31 mouse cellular contexts compared by ENCODE assay signal in the genomic region with DNA sequence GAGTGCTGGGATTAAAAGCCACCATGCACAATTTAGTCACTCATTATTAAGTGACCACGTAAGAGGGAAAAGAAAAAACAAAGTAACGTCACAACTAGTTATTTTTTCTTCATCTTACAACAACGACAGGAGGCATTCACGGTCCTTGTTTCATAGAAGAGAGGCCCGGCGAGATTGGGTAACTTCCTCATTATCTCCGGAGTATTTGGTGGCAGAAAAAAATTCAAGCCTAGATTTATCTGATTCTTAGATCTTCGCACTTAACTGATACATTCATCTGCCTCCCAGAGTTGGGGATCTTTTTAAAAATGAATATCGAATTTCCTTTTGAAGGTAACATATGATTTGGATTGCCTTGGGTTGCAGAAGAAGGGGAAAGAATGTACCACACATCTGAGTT. TPM values are rescaled to one million over a fixed set of nuclear protein-coding genes. Genes with fewer than 3 reads are reported as not detected.
DNase-seq lines count a peak whose midpoint lies in the region; ATAC-seq and TF ChIP-seq lines count a peak whose summit lies in the region.
"Had no signal": no experiment of that assay in that cellular context is flagged by ENCODE, and none has a peak within 500 bp of the region (broad histone marks: within the 10 kb centered on the region; RNA-seq: fewer than 3 reads in every experiment).

No protein-coding gene starts in this region.

- 17% methylated on average over 9 of the region's 9 CpGs for WGBS in macrophage (ENCODE audit: missing documents)
- WGBS in embryonic facial prominence, embryonic 10.5 days = 89% methylated on average over 9 of the region's 9 CpGs

- H3K79me2 ChIP-seq in MEL (ENCODE audit: control insufficient read depth, insufficient read depth, low read length, poor library complexity) = no peaks in the 10 kb centered on the region
- H3K79me2 ChIP-seq in macrophage (ENCODE audit: inconsistent target) = no peaks in the 10 kb centered on the region

- H3K4me3 ChIP-seq in MEL (ENCODE audit: control insufficient read depth in 1 of 2, insufficient read depth in 1 of 2, low read depth in 2 of 2, low read length in 2 of 2) (no peak overlapping the region), macrophage (ENCODE audit: inconsistent target) (no peak overlapping the region)
- no peak overlapping the region for H3K4me3 ChIP-seq in bone marrow macrophage, adult 2 months (ENCODE audit: insufficient read depth, low read length)
- no peak overlapping the region for H3K4me3 ChIP-seq in embryonic facial prominence, embryonic 10.5 days
- H3K4me3 ChIP-seq: embryonic facial prominence, embryonic 13.5 days; embryonic facial prominence, embryonic 15.5 days; erythroblast, embryonic 14.5 days; forebrain, embryonic 13.5 days; forebrain, embryonic 15.5 days had no signal

- no peak for TF ChIP-seq EP300 in MEL (IDR thresholded peaks at IDR 0.05; ENCODE audit: low read depth in 1 of 2, low read length in 2 of 2)

- no peak for TF ChIP-seq POLR2A in MEL (IDR thresholded peaks at IDR 0.05; ENCODE audit: control insufficient read depth in 1 of 2, insufficient read depth in 1 of 2, low read depth in 1 of 2, low read length in 2 of 2, poor library complexity in 1 of 2)
- TF ChIP-seq POLR2A in bone marrow macrophage, adult 2 months (IDR thresholded peaks at IDR 0.05; ENCODE audit: borderline replicate concordance, low read depth, low read length) = no peak

- DNase-seq in MEL (ENCODE audit: low read depth, low spot score) = peak; percentile 46
- DNase-seq in left cerebral cortex, adult 8-10 months (ENCODE audit: low spot score in 2 of 2) = no peak
- no peak for DNase-seq in gastrocnemius, postnatal 4 days (ENCODE audit: low spot score in 2 of 2)
- no peak for DNase-seq in cerebellum, adult 11 months
- DNase-seq in embryonic facial prominence, embryonic 10.5 days (ENCODE audit: low spot score) = no peak
- DNase-seq: adrenal gland, adult 2 months; adrenal gland, postnatal 10 days; adrenal gland, postnatal 25 days; B cell, adult 2 months; cerebellum, adult 11-12 months; cerebellum, adult 2 months; cerebellum, adult 9-10 months; cerebellum, postnatal 10 days; cerebellum, postnatal 25 days; forebrain, postnatal 0 days had no signal

- H3K9me3 ChIP-seq in MEL (replicated peaks; ENCODE audit: insufficient read depth, low read length) = no peaks in the 10 kb centered on the region
- peaks cover 14% of the 10 kb centered on the region for H3K9me3 ChIP-seq in embryonic facial prominence, embryonic 10.5 days
- H3K9me3 ChIP-seq: forebrain, embryonic 15.5 days had no signal

- no peak overlapping the region for H3K27ac ChIP-seq in MEL (ENCODE audit: control insufficient read depth, low read depth, low read length)
- H3K27ac ChIP-seq in bone marrow macrophage, adult 2 months (ENCODE audit: insufficient read depth, low read depth, low read length) = peak overlapping the region; percentile 48
- H3K27ac ChIP-seq in macrophage = peak overlapping the region; percentile 35
- no peak overlapping the region for H3K27ac ChIP-seq in embryonic facial prominence, embryonic 10.5 days (replicated peaks)
- H3K27ac ChIP-seq: embryonic facial prominence, embryonic 13.5 days; embryonic facial prominence, embryonic 15.5 days; forebrain, embryonic 13.5 days; forebrain, embryonic 15.5 days had no signal

- H3K36me3 ChIP-seq in MEL (ENCODE audit: control insufficient read depth in 1 of 2, insufficient read depth in 2 of 2, low read length in 2 of 2) (peaks cover 0 to 16% of the 10 kb centered on the region in 2 experiments; a peak in 2 of 4 replicates), macrophage (ENCODE audit: inconsistent target) (no peaks in the 10 kb centered on the region)
- 0 out of 2 replicates have a peak, but pooled peaks cover 4% of the 10 kb centered on the region for H3K36me3 ChIP-seq in embryonic facial prominence, embryonic 10.5 days (replicated peaks)
- H3K36me3 ChIP-seq: embryonic facial prominence, embryonic 13.5 days; embryonic facial prominence, embryonic 15.5 days; forebrain, embryonic 15.5 days; G1E had no signal

- TF ChIP-seq CTCF in MEL (IDR thresholded peaks at IDR 0.05 in 2 of 3, conservative IDR thresholded peaks at IDR 0.05 in 1 of 3; ENCODE audit: control insufficient read depth in 1 of 3, insufficient read depth in 1 of 3, low read depth in 2 of 3, low read length in 3 of 3, poor library complexity in 1 of 3, severe bottlenecking in 1 of 3) = no peak
- TF ChIP-seq CTCF in bone marrow macrophage, adult 2 months (IDR thresholded peaks at IDR 0.05; ENCODE audit: low read depth, low read length) = no peak

- TF ChIP-seq RAD21 in MEL (IDR thresholded peaks at IDR 0.05; ENCODE audit: low read depth, low read length) = no peak

- peak; percentile 32 for ATAC-seq in monocyte, adult 5-6 weeks (replicated peaks; ENCODE audit: insufficient number of reproducible peaks, low FRiP score, low TSS enrichment, poor library complexity, severe bottlenecking)
- ATAC-seq: CD4-positive, CD25-positive, alpha-beta regulatory T cell, adult 4 months; forebrain, embryonic 13.5 days; forebrain, embryonic 15.5 days; forebrain, postnatal 0 days had no signal

- no peaks in the 10 kb centered on the region for H3K27me3 ChIP-seq in MEL (ENCODE audit: control insufficient read depth in 1 of 2, insufficient read depth in 2 of 2, low read length in 2 of 2)
- no peaks in the 10 kb centered on the region for H3K27me3 ChIP-seq in embryonic facial prominence, embryonic 10.5 days (replicated peaks; ENCODE audit: low read depth, poor library complexity, severe bottlenecking)
- H3K27me3 ChIP-seq: CH12.LX; embryonic facial prominence, embryonic 13.5 days; embryonic facial prominence, embryonic 15.5 days; forebrain, embryonic 13.5 days; forebrain, embryonic 15.5 days had no signal

- H3K4me1 ChIP-seq in MEL (ENCODE audit: control insufficient read depth in 1 of 2, insufficient read depth in 2 of 2, low read length in 2 of 2) = peaks cover 8 to 31% of the 10 kb centered on the region in 2 experiments
- H3K4me1 ChIP-seq in bone marrow macrophage, adult 2 months (ENCODE audit: control insufficient read depth, insufficient read depth, low read length) = peaks cover 36% of the 10 kb centered on the region
- peaks cover 33% of the 10 kb centered on the region for H3K4me1 ChIP-seq in embryonic facial prominence, embryonic 10.5 days

- H3K9ac ChIP-seq in MEL (ENCODE audit: control insufficient read depth, low read depth, low read length, poor library complexity, severe bottlenecking) = no peak overlapping the region
- H3K9ac ChIP-seq: embryonic facial prominence, embryonic 13.5 days; embryonic facial prominence, embryonic 15.5 days; forebrain, embryonic 13.5 days; forebrain, embryonic 15.5 days; forebrain, postnatal 0 days had no signal

TF ChIP-seq in MEL, 35 proteins besides CTCF, POLR2A, EP300 and RAD21:
- TF ChIP-seq MYB (IDR thresholded peaks at IDR 0.05; ENCODE audit: low read depth, low read length) (no peak), GATA1 (IDR thresholded peaks at IDR 0.05; ENCODE audit: low read depth, low read length) (peak; percentile 58), ZNF384 (IDR thresholded peaks at IDR 0.05; ENCODE audit: low read depth, low read length) (peak; percentile 52), POLR2AphosphoS5 (IDR thresholded peaks at IDR 0.05; ENCODE audit: borderline replicate concordance, low read depth, low read length) (no peak)

RNA-seq across cellular contexts. Expression of a gene that starts 21.0 kb away (rescaled TPM):
- total RNA-seq in MEL (2012; rRNA removed) = not detected in 2 replicates
- polyA plus RNA-seq in MEL (2012; ENCODE audit: insufficient read depth in 1 of 2, insufficient read length in 2 of 2, low read depth in 1 of 2, low replicate concordance in 2 of 2, missing spikeins in 1 of 2) (not detected), macrophage (2018) (not detected in 3 replicates)
- polyA plus RNA-seq in bone marrow macrophage, adult 2 months (2012; ENCODE audit: insufficient read depth, insufficient read length, missing spikeins) = not detected in 2 replicates
- total RNA-seq in macrophage (2018; cell fraction: chromatin; rRNA removed) = not detected
- not detected for total RNA-seq in macrophage (2018; cell fraction: cytosol; rRNA removed)
- not detected for total RNA-seq in macrophage (2018; cell fraction: nucleus; rRNA removed)
- not detected in 3 replicates for total RNA-seq in monocyte, adult 5-6 weeks (2017)
- not detected for total RNA-seq in left cerebral cortex, adult 8-10 months (2022)
- total RNA-seq in gastrocnemius, postnatal 4 days (2021) = not detected
- polyA plus RNA-seq in embryonic facial prominence, embryonic 10.5 days (2016; fragmentation: Nextera tagmentation; extraction: Ambion mirVana) = not detected in 2 replicates
- total RNA-seq: adrenal gland, adult 2 months; adrenal gland, postnatal 10 days; adrenal gland, postnatal 25 days; adrenal gland, postnatal 4 days; CH12.LX; forebrain, postnatal 0 days; G1E had no signal
- polyA plus RNA-seq: adrenal gland, adult 2 months; brain, embryonic 14.5 days; CD4-positive, CD25-positive, alpha-beta regulatory T cell, adult 4 months; cerebellum, adult 2 months; cortical plate, adult 2 months; embryonic facial prominence, embryonic 11.5 days; embryonic facial prominence, embryonic 13.5 days; embryonic facial prominence, embryonic 15.5 days; erythroblast, embryonic 14.5 days; forebrain, embryonic 11.5 days; forebrain, embryonic 13.5 days; forebrain, embryonic 15.5 days; forebrain, postnatal 0 days; G1E had no signal

RNA-seq across cellular contexts. Expression of a gene that starts 27.2 kb away (rescaled TPM):
- total RNA-seq in MEL (2012; rRNA removed) = 34.9 and 36.1 TPM in 2 replicates
- polyA plus RNA-seq in MEL (2012; ENCODE audit: insufficient read depth in 1 of 2, insufficient read length in 2 of 2, low read depth in 1 of 2, low replicate concordance in 2 of 2, missing spikeins in 1 of 2) (100 to 1,000 TPM in 1 of 2 experiments, 10 to 100 TPM in 1; 27.8 to 299 TPM), macrophage (2018) (49.5 to 59.1 TPM (median 51.3 TPM) in 3 replicates)
- 65.5 and 72.8 TPM in 2 replicates for polyA plus RNA-seq in bone marrow macrophage, adult 2 months (2012; ENCODE audit: insufficient read depth, insufficient read length, missing spikeins)
- 100 to 1,000 TPM in 15 of 26 experiments, 10 to 100 TPM in 11; 30.7 to 237 (median 121) TPM for total RNA-seq in macrophage (2018; cell fraction: chromatin; rRNA removed)
- total RNA-seq in macrophage (2018; cell fraction: cytosol; rRNA removed) = 10 to 100 TPM; 21.0 to 83.6 (median 68.2) TPM
- total RNA-seq in macrophage (2018; cell fraction: nucleus; rRNA removed) = 100 to 1,000 TPM in 11 of 26 experiments, 10 to 100 TPM in 15; 32.4 to 243 (median 74.9) TPM
- total RNA-seq in monocyte, adult 5-6 weeks (2017) = 204 to 233 TPM (median 229 TPM) in 3 replicates
- 10 to 100 TPM; 58.1 to 71.3 (median 65.5) TPM for total RNA-seq in left cerebral cortex, adult 8-10 months (2022)
- total RNA-seq in gastrocnemius, postnatal 4 days (2021) = 10 to 100 TPM; 63.8 to 69.6 TPM
- 53.0 and 55.4 TPM in 2 replicates for polyA plus RNA-seq in embryonic facial prominence, embryonic 10.5 days (2016; fragmentation: Nextera tagmentation; extraction: Ambion mirVana)

Comparison
In these comparisons a context has a peak if more than half of its experiments do, and no peak if none do; other contexts are left out.
1. H3K27ac ChIP-seq: peak in bone marrow macrophage, adult 2 months (single experiment) and macrophage (single experiment); none in MEL (single experiment) and embryonic facial prominence, embryonic 10.5 days (single experiment).